Mouse (Mus musculus): Measurements from ENCODE around the gene Atp9a. TPM values are rescaled to one million over a fixed set of nuclear protein-coding genes. Genes with fewer than 3 reads are reported as not detected.

Gene Atp9a
- polyA plus RNA-seq, 1 experiment from 2014 or later, result 19.5 TPM

DNA sequence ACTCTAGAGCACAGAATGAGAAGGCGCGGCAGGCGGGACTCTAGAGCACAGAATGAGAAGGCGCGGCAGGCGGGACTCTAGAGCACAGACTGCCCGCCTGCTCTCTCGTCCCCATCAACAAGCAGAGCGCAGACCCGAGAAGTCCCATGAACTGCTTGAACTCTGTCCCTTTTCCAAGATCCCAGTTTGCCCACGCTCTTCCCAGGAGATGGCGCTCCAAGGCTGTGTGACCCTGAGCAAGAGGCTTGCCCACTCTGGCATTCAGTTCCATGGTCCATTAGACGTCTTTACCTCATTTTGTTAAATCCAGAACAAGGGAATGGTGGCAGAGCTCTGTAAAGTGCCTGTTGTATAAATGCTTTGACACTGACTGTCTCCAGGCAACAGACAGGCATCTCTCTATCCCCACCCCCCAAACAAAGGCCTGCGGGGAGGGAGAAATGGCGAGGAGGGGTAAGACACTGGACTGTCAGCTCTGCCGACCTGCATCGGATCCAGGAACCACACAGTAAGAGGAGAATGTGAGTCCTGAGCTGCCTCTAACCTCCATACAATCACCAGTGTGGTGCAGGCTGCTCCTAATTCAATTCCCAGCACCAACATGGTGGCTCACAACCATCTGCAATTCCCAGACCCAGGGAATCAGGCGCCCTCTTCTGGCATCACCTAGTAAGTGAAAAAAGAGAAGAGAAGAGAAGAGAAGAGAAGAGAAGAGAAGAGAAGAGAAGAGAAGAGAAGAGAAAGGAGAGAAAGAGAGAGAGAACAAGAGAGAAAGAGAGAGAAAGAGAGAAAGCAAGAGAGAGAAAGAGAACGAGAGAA is 62.6 kb downstream of the Atp9a start:
- Histone ChIP-seq H3K27ac (ENCODE audit: low read length) (no peak overlapping the region), H3K36me3 (ENCODE audit: insufficient read depth, low read length) (no peaks in the 10 kb centered on the region), H3K4me1 (ENCODE audit: insufficient read depth, low read depth, low read length) (no peaks in the 10 kb centered on the region), H3K4me2 (replicated peaks; ENCODE audit: low read depth, low read length) (no peak overlapping the region), H3K27me3 (replicated peaks; ENCODE audit: insufficient read depth, low read length) (no peaks in the 10 kb centered on the region), H3K9me3 (ENCODE audit: low read length) (no peaks in the 10 kb centered on the region), H3K4me3 (ENCODE audit: low read depth, low read length) (no peak overlapping the region), H3K9ac (replicated peaks; ENCODE audit: low read depth) (no peak overlapping the region)
- no peak for DNase-seq (ENCODE audit: low spot score)
- 63% methylated on average over 19 of the region's 19 CpGs for WGBS
- no peak for ATAC-seq
- TF ChIP-seq EP300 (IDR thresholded peaks at IDR 0.05) (no peak), CTCF (IDR thresholded peaks at IDR 0.05) (0 out of 2 replicates have a peak, but pooled peaks have one; percentile 8)

DNA sequence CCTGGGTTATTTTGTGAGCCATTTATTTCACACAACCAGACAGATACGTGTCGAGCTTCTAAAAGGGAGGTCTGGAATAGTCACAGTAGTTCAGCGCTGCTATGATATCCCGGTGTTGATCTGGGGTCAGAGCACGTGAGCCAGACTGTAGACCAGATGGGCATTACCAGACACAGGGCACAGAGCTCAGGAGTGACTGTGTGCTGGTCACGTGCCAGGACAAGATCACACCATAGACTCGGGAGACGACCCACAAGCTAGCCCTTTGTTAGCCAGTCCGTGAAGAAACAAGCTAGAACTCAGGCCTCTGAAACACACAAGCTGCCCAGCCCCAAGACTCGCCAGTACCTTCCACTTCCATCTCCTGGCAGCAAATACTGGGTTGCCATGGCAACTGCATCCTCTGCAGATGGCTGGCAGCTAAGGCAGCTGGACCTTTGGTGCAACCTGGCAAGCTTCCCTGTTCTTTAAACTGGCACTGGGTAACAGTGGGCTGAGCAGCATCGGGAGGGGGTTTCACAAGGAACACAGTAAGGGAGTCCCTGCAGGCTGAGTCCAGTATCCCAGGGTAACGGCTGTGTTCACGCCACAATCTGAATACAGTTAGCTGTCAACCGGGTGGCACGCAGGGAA is 63.4 kb downstream of the Atp9a start:
- Histone ChIP-seq H3K27ac (ENCODE audit: low read length) (no peak overlapping the region), H3K4me2 (replicated peaks; ENCODE audit: low read depth, low read length) (no peak overlapping the region), H3K36me3 (ENCODE audit: insufficient read depth, low read length) (no peaks in the 10 kb centered on the region), H3K9me3 (ENCODE audit: low read length) (no peaks in the 10 kb centered on the region), H3K27me3 (replicated peaks; ENCODE audit: insufficient read depth, low read length) (no peaks in the 10 kb centered on the region), H3K9ac (replicated peaks; ENCODE audit: low read depth) (no peak overlapping the region), H3K4me3 (ENCODE audit: low read depth, low read length) (no peak overlapping the region), H3K4me1 (ENCODE audit: insufficient read depth, low read depth, low read length) (no peaks in the 10 kb centered on the region)
- ATAC-seq, result no peak
- 83% methylated on average over 15 of the region's 15 CpGs for WGBS
- no peak for DNase-seq (ENCODE audit: low spot score)
- TF ChIP-seq EP300 (IDR thresholded peaks at IDR 0.05) (no peak), CTCF (IDR thresholded peaks at IDR 0.05) (no peak)

DNA sequence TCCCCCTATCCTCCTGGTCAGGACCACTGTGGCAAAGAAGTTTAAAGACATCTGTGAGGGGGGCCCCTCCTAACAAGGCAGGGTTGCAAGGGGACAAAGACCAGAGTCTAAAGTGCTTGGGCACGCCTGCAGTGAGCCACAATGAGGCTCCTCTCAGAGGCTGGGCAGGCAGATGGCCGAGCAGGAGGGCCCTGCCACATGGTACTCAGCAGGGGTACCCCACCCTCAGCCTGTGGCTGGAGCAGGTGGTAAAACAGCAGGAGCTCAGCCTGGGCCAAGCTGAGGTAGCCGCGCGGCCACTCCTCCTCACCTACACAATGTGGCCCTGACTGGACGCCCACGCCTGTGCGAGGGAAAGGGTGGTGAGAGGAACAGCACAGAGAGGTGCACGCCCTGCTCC is 64.6 kb downstream of the Atp9a start:
- no peak overlapping the region for H3K9ac ChIP-seq (replicated peaks; ENCODE audit: low read depth)
- ATAC-seq (no peak), DNase-seq (ENCODE audit: low spot score) (no peak)
- no peak overlapping the region for H3K27ac ChIP-seq (ENCODE audit: low read length)
- 0 out of 2 replicates have a peak, but pooled peaks cover 5% of the 10 kb centered on the region for H3K36me3 ChIP-seq (ENCODE audit: insufficient read depth, low read length)
- TF ChIP-seq EP300 (IDR thresholded peaks at IDR 0.05), result no peak
- TF ChIP-seq CTCF (IDR thresholded peaks at IDR 0.05), result no peak
- H3K4me3 ChIP-seq (ENCODE audit: low read depth, low read length), result no peak overlapping the region
- no peaks in the 10 kb centered on the region for H3K4me1 ChIP-seq (ENCODE audit: insufficient read depth, low read depth, low read length)
- WGBS, result 68% methylated on average over 9 of the region's 9 CpGs
- no peak overlapping the region for H3K4me2 ChIP-seq (replicated peaks; ENCODE audit: low read depth, low read length)
- H3K27me3 ChIP-seq (replicated peaks; ENCODE audit: insufficient read depth, low read length), result no peaks in the 10 kb centered on the region
- H3K9me3 ChIP-seq (ENCODE audit: low read length), result no peaks in the 10 kb centered on the region

DNA sequence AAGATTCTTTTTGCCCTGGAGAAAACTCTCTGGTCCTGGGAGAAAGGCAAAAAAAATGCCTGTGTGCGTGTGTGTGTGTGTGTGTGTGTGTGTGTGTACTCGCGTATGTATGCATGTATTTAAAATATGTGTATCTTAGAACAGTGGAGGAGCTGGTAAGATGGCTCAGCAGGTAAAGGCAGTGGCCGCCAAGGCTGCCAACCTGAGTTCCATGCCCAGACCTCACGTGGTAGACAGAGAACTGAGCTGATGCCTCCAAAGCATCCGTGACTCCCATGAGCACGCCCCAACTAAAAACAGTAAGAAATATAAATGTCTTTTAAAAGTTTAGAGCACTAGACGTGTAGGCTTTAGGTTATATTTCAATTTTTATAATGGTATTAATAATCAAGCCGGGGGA is 70.5 kb downstream of the Atp9a start:
- Histone ChIP-seq H3K36me3 (ENCODE audit: insufficient read depth, low read length) (0 out of 2 replicates have a peak, but pooled peaks cover 5% of the 10 kb centered on the region), H3K27me3 (replicated peaks; ENCODE audit: insufficient read depth, low read length) (no peaks in the 10 kb centered on the region), H3K4me3 (ENCODE audit: low read depth, low read length) (no peak overlapping the region), H3K4me1 (ENCODE audit: insufficient read depth, low read depth, low read length) (no peaks in the 10 kb centered on the region), H3K4me2 (replicated peaks; ENCODE audit: low read depth, low read length) (no peak overlapping the region), H3K9ac (replicated peaks; ENCODE audit: low read depth) (no peak overlapping the region), H3K27ac (ENCODE audit: low read length) (no peak overlapping the region), H3K9me3 (ENCODE audit: low read length) (no peaks in the 10 kb centered on the region)
- ATAC-seq (no peak), DNase-seq (ENCODE audit: low spot score) (no peak)
- 88% methylated on average over 9 of the region's 9 CpGs for WGBS
- TF ChIP-seq EP300 (IDR thresholded peaks at IDR 0.05) (no peak), CTCF (IDR thresholded peaks at IDR 0.05) (no peak)

DNA sequence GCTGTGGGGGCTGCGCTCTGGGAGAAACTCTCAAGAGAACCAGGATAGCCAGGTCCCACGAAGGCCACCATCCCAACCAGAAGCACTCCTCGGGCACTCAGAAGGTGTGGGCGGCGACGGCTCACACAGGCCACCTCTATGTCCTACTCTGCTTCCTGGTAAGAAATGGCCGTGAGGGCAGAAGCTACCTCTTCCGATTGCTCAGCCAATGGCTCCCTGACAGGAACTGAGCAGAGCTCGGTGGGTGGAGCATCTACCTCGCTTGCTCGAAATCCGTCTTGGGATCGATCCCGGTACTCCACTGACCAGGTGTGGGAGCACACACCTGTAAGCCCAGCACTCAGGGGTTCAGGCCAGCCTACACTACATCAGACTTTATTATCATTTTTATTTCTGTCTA is 72.0 kb downstream of the Atp9a start:
- 75% methylated on average over 14 of the region's 14 CpGs for WGBS
- ATAC-seq, result no peak

DNA sequence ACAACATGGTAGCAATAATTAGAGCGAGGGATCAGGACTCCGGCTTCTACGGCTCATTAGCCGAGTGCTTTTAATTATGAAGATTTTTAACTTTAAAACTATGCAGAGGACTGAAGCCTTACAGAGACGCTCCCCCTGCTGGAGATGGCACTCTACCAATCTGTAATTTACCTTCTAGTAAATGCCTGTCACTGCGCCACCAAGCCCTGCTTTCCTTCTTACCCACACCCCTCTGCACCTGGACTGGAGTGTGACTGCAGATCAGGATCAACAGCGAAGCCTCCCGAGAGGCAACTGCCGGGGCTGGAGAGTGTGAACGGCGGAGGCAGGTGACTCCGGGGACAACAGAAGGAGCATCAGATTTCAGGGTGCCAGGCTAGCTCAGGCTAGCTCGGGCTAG is 72.4 kb downstream of the Atp9a start:
- Histone ChIP-seq H3K4me2 (replicated peaks; ENCODE audit: low read depth, low read length) (no peak overlapping the region), H3K36me3 (ENCODE audit: insufficient read depth, low read length) (0 out of 2 replicates have a peak, but pooled peaks cover 5% of the 10 kb centered on the region), H3K27me3 (replicated peaks; ENCODE audit: insufficient read depth, low read length) (no peaks in the 10 kb centered on the region), H3K9me3 (ENCODE audit: low read length) (no peaks in the 10 kb centered on the region), H3K4me3 (ENCODE audit: low read depth, low read length) (no peak overlapping the region), H3K4me1 (ENCODE audit: insufficient read depth, low read depth, low read length) (no peaks in the 10 kb centered on the region), H3K27ac (ENCODE audit: low read length) (no peak overlapping the region), H3K9ac (replicated peaks; ENCODE audit: low read depth) (no peak overlapping the region)
- no peak for DNase-seq (ENCODE audit: low spot score)
- 74% methylated on average over 13 of the region's 13 CpGs for WGBS
- 0 out of 2 replicates have a peak, but pooled peaks have one; percentile 16 for TF ChIP-seq CTCF (IDR thresholded peaks at IDR 0.05)
- no peak for TF ChIP-seq EP300 (IDR thresholded peaks at IDR 0.05)
- no peak for ATAC-seq

More for the DNA sequence above, 72.0 kb downstream of the Atp9a start:
- no peak for DNase-seq (ENCODE audit: low spot score)
- TF ChIP-seq CTCF (IDR thresholded peaks at IDR 0.05) (no peak), EP300 (IDR thresholded peaks at IDR 0.05) (no peak)
- no peak overlapping the region for H3K9ac ChIP-seq (replicated peaks; ENCODE audit: low read depth)
- H3K4me3 ChIP-seq (ENCODE audit: low read depth, low read length), result no peak overlapping the region
- H3K4me1 ChIP-seq (ENCODE audit: insufficient read depth, low read depth, low read length), result no peaks in the 10 kb centered on the region
- no peaks in the 10 kb centered on the region for H3K9me3 ChIP-seq (ENCODE audit: low read length)
- no peak overlapping the region for H3K4me2 ChIP-seq (replicated peaks; ENCODE audit: low read depth, low read length)
- H3K27me3 ChIP-seq (replicated peaks; ENCODE audit: insufficient read depth, low read length), result no peaks in the 10 kb centered on the region
- H3K36me3 ChIP-seq (ENCODE audit: insufficient read depth, low read length), result 0 out of 2 replicates have a peak, but pooled peaks cover 5% of the 10 kb centered on the region
- H3K27ac ChIP-seq (ENCODE audit: low read length), result no peak overlapping the region
